In genomic region chr8:11757568-11758481, GRCm38 (mm10) we compare ENCODE assay signal across 8 mouse cellular contexts. TPM values are rescaled to one million over a fixed set of nuclear protein-coding genes. Genes with fewer than 3 reads are reported as not detected.
A peak's percentile ranks its signal among the peaks of the same experiment; 100 is the strongest.
DNase-seq lines count a peak whose midpoint lies in the region; ATAC-seq lines count a peak whose summit lies in the region.

No protein-coding gene starts in this region.

- peak; percentile 98 for ATAC-seq in intestine, embryonic 15.5 days

- H3K27ac ChIP-seq in intestine, embryonic 15.5 days: peak overlapping the region; percentile 94

- no peaks in the 10 kb centered on the region for H3K36me3 ChIP-seq in intestine, embryonic 15.5 days

- peak overlapping the region; percentile 89 for H3K4me3 ChIP-seq in intestine, embryonic 15.5 days (replicated peaks)

- DNase-seq in adrenal gland, adult 8-10 months: peak; percentile 86
- peak; percentile 81 for DNase-seq in embryo, embryonic 11.5 days (ENCODE audit: low read depth, low spot score)
- peak; percentile 88 to 89 for DNase-seq in gastrocnemius, postnatal 36 days
- peak; percentile 89 to 90 for DNase-seq in left cerebral cortex, postnatal 25 days (ENCODE audit: low spot score in 2 of 2)
- peak; percentile 91 for DNase-seq in mesoderm, embryonic 11.5 days (ENCODE audit: low read depth, low spot score)
- DNase-seq in right cerebral cortex, postnatal 25 days: peak; percentile 91
- DNase-seq in urinary bladder, postnatal 4 days (ENCODE audit: low spot score in 2 of 2): peak; percentile 88 to 94

- peaks cover 9% of the 10 kb centered on the region for H3K4me1 ChIP-seq in intestine, embryonic 15.5 days (replicated peaks)

- no peaks in the 10 kb centered on the region for H3K9me3 ChIP-seq in intestine, embryonic 15.5 days

- peak overlapping the region; percentile 97 for H3K9ac ChIP-seq in intestine, embryonic 15.5 days

- intact Hi-C loops in gastrocnemius, postnatal 36 days (cut with DNase I): loop anchor here (5.0 to 10.0 kb wide), 2 partner anchors 34 to 167 kb away; no protein-coding TSS in a partner anchor
- intact Hi-C loops in left cerebral cortex, postnatal 25 days (cut with DNase I): loop anchor here (2.0 to 5.0 kb wide), 4 partner anchors 17 to 184 kb away; no protein-coding TSS in a partner anchor

- no peaks in the 10 kb centered on the region for H3K27me3 ChIP-seq in intestine, embryonic 15.5 days (replicated peaks)

- 2% methylated on average over 56 of the region's 59 CpGs for WGBS in intestine, embryonic 15.5 days

- peak overlapping the region; percentile 74 for H3K4me2 ChIP-seq in intestine, embryonic 15.5 days (replicated peaks)

RNA-seq across cellular contexts. Expression of gene Arhgef7, which starts 30.3 kb away (rescaled TPM):
- 10 to 100 TPM; 40.3 to 56.7 (median 46.7) TPM for total RNA-seq in adrenal gland, adult 8-10 months (2022)
- 10 to 100 TPM; 42.7 to 53.9 TPM for total RNA-seq in gastrocnemius, postnatal 36 days (2021)
- 27.7 and 28.4 TPM in 2 replicates for polyA plus RNA-seq in intestine, embryonic 15.5 days (2015; fragmentation: Nextera tagmentation; extraction: Ambion mirVana)
- 100 to 1,000 TPM; 137 to 142 TPM for total RNA-seq in left cerebral cortex, postnatal 25 days (2021)

RNA-seq across cellular contexts. Expression of gene 1700016D06Rik, which starts 57.0 kb away (rescaled TPM):
- not detected for total RNA-seq in adrenal gland, adult 8-10 months (2022)
- not detected for total RNA-seq in gastrocnemius, postnatal 36 days (2021)
- polyA plus RNA-seq in intestine, embryonic 15.5 days (2015; fragmentation: Nextera tagmentation; extraction: Ambion mirVana): not detected in 2 replicates
- total RNA-seq in left cerebral cortex, postnatal 25 days (2021): not detected

Comparison
In these comparisons a context has a peak if more than half of its experiments do, and no peak if none do; other contexts are left out.
1. Peak in every context shown above with its lines: DNase-seq, ATAC-seq, H3K4me3 ChIP-seq and H3K27ac ChIP-seq.